Mouse (Mus musculus) G1E (cell line): ENCODE measurements at regions not wholly inside any gene's neighbourhood (a gene's known extent, or its start where the extent isn't known, plus 50 kb on each side); places are given as distances from the start of the nearest gene placed in this dataset.

Source experiments
- CTCF ChIP-seq: IDR thresholded peaks from 2 replicates; pipeline ENCODE4 v1.5.1; 2012; ENCODE audit warnings: low read depth, low read length, inconsistent platforms, mixed read lengths
- GATA1 ChIP-seq: IDR thresholded peaks from 2 replicates; pipeline ENCODE4 v1.6.1; 2012; ENCODE audit warnings: borderline replicate concordance, low read length, inconsistent platforms, mixed read lengths
- GATA2 ChIP-seq: IDR thresholded peaks from 2 replicates; pipeline ENCODE4 v1.6.1; 2012; ENCODE audit warnings: low read depth, low read length, inconsistent platforms, borderline replicate concordance

DNA sequence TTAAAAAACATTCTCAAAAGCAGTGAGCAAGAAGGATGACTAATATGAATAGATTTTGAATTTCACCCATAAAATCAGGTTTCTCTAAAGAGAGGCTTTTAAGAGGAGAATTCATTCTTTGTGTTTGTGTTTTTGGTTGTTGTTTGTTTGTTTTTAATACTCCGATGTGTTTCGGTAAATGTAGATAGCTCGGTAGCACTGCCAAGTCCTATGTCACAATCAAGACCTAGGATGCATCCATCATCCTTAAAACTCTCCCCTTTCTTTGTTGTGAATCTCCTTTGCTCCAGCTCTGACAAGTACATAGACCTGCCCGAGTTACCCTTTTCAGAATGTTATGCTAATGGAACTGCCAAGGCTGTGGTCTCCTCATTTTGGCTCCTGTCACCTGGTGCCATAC, 1126.2 kb upstream of the A1bg start:
- no peak for TF ChIP-seq CTCF
- TF ChIP-seq GATA2: no peak
- TF ChIP-seq GATA1: no peak
